Mouse (Mus musculus) hindbrain, embryonic 15.5 days (tissue): ENCODE data around the gene Sapcd2. TPM values are rescaled to one million over a fixed set of nuclear protein-coding genes. Genes with fewer than 3 reads are reported as not detected.
A peak's percentile ranks its signal among the peaks of the same experiment; 100 is the strongest.
"Not testable (repeated sequence)": the region's sequence is repeated elsewhere in the genome, so short reads cannot be mapped to it uniquely, and the experiment has no call there.

Source experiments
- ATAC-seq: fragments of 200-750 bp; cut with Nextera tagmentation; 2 replicates; pipeline ENCODE4 v1.8.0; 2017; ENCODE audit warnings: low read depth, moderate number of reproducible peaks, moderate TSS enrichment; ENCODE audit not compliant: low FRiP score
- H3K27ac ChIP-seq: fragments of 300-500 bp; sonication (generic); replicated peaks from 2 replicates; pipeline ENCODE4 v1.5.1; 2015; ENCODE audit warnings: mild to moderate bottlenecking, inconsistent platforms
- H3K27me3 ChIP-seq: fragments of 300-500 bp; sonication (generic); 2 replicates; pipeline ENCODE4 v1.6.1; 2015; ENCODE audit warnings: control low read depth, inconsistent platforms
- H3K36me3 ChIP-seq: fragments of 300-500 bp; sonication (generic); 2 replicates; pipeline ENCODE4 v1.6.1; 2015; ENCODE audit warnings: control low read depth, inconsistent platforms
- H3K4me1 ChIP-seq: fragments of 300-500 bp; sonication (generic); replicated peaks from 2 replicates; pipeline ENCODE4 v1.6.1; 2015; ENCODE audit warnings: control low read depth, inconsistent platforms
- H3K4me2 ChIP-seq: fragments of 300-500 bp; sonication (generic); 2 replicates; pipeline ENCODE4 v1.6.1; 2015; ENCODE audit warnings: moderate library complexity, mild to moderate bottlenecking, inconsistent platforms
- H3K4me3 ChIP-seq: fragments of 300-500 bp; sonication (generic); 2 replicates; pipeline ENCODE4 v1.5.1; 2015; ENCODE audit warnings: mild to moderate bottlenecking, inconsistent platforms
- H3K9ac ChIP-seq: fragments of 300-500 bp; sonication (generic); 2 replicates; pipeline ENCODE4 v1.6.1; 2015; ENCODE audit warnings: inconsistent platforms
- H3K9me3 ChIP-seq: fragments of 300-500 bp; sonication (generic); 2 replicates; pipeline ENCODE4 v1.6.1; 2016; ENCODE audit warnings: control low read depth, inconsistent platforms
- WGBS: fragments of 180-500 bp; shearing (Covaris S2); methylation state at CpG from one replicate; pipeline ENCODE4 v1.1.7; 2015; 5-methylcytosine and 5-hydroxymethylcytosine counted together
- polyA plus RNA-seq: library from polyadenylated mRNA; unstranded; fragments of >200 nt; fragmentation: Nextera tagmentation; extraction: Ambion mirVana; gene quantifications from 2 replicates; pipeline ENCODE4 v1.2.1, GENCODE M21; 2015

Gene Sapcd2
- polyA plus RNA-seq, 1 experiment from 2014 or later = 11.8 TPM

GRCm38 (mm10) chr2:25402972-25403601 lies 31.0 kb downstream of the Sapcd2 start:
- under 1% methylated on average over 53 of the region's 54 CpGs for WGBS
- H3K27me3 ChIP-seq = peaks cover 21% of the 10 kb centered on the region
- H3K27ac ChIP-seq = peak overlapping the region; percentile 88
- H3K4me3 ChIP-seq = peak overlapping the region; percentile 76
- peak; percentile 89 for ATAC-seq
- 0 out of 2 replicates have a peak, but pooled peaks cover 11% of the 10 kb centered on the region for H3K36me3 ChIP-seq
- peaks cover 37% of the 10 kb centered on the region for H3K4me1 ChIP-seq
- peak overlapping the region; percentile 100 for H3K9ac ChIP-seq
- H3K9me3 ChIP-seq = no peaks in the 10 kb centered on the region
- peak overlapping the region; percentile 77 for H3K4me2 ChIP-seq

GRCm38 (mm10) chr2:25403994-25404393 lies 31.9 kb downstream of the Sapcd2 start:
- H3K27ac ChIP-seq = 0 out of 2 replicates have a peak overlapping the region, but pooled peaks have one; percentile 5
- peak overlapping the region; percentile 100 for H3K9ac ChIP-seq
- ATAC-seq = no peak
- peaks cover 19% of the 10 kb centered on the region for H3K36me3 ChIP-seq
- peaks cover 12% of the 10 kb centered on the region for H3K27me3 ChIP-seq
- WGBS = 88% methylated on average over 4 of the region's 4 CpGs
- no peaks in the 10 kb centered on the region for H3K9me3 ChIP-seq
- H3K4me1 ChIP-seq = peaks cover 37% of the 10 kb centered on the region
- H3K4me3 ChIP-seq = peak overlapping the region; percentile 76
- H3K4me2 ChIP-seq = peak overlapping the region; percentile 77

GRCm38 (mm10) chr2:25408908-25409307 lies 36.8 kb downstream of the Sapcd2 start:
- H3K36me3 ChIP-seq = peaks cover 51% of the 10 kb centered on the region
- no peaks in the 10 kb centered on the region for H3K9me3 ChIP-seq
- ATAC-seq = no peak

GRCm38 (mm10) chr2:25413436-25413835 lies 41.3 kb downstream of the Sapcd2 start:
- not testable (repeated sequence) for H3K4me1 ChIP-seq, H3K4me3 ChIP-seq, H3K4me2 ChIP-seq, H3K9me3 ChIP-seq, H3K27me3 ChIP-seq, H3K9ac ChIP-seq, H3K27ac ChIP-seq, ATAC-seq
- H3K36me3 ChIP-seq = peaks cover 40% of the 10 kb centered on the region

More at GRCm38 (mm10) chr2:25408908-25409307, 36.8 kb downstream of the Sapcd2 start:
- peaks cover 22% of the 10 kb centered on the region for H3K4me1 ChIP-seq
- no peak overlapping the region for H3K4me2 ChIP-seq
- no peak overlapping the region for H3K27ac ChIP-seq
- H3K9ac ChIP-seq = no peak overlapping the region
- WGBS = 93% methylated on average over 10 of the region's 10 CpGs
- H3K4me3 ChIP-seq = no peak overlapping the region
- H3K27me3 ChIP-seq = no peaks in the 10 kb centered on the region

- 17% methylated on average over 3 of the region's 3 CpGs for WGBS
- H3K9ac ChIP-seq = no peak overlapping the region
These were observed 45.3 kb downstream of the Sapcd2 start for GRCm38 (mm10) chr2:25417426-25417825.

GRCm38 (mm10) chr2:25421896-25422295 lies 49.8 kb downstream of the Sapcd2 start:
- H3K36me3 ChIP-seq = no peaks in the 10 kb centered on the region
- 19% methylated on average over 3 of the region's 3 CpGs for WGBS

More at GRCm38 (mm10) chr2:25417426-25417825, 45.3 kb downstream of the Sapcd2 start:
- ATAC-seq = no peak
- H3K27me3 ChIP-seq = no peaks in the 10 kb centered on the region
- peaks cover 11% of the 10 kb centered on the region; the same call in 1 of the 2 replicates for H3K36me3 ChIP-seq
- H3K9me3 ChIP-seq = no peaks in the 10 kb centered on the region
- no peak overlapping the region for H3K27ac ChIP-seq
- H3K4me3 ChIP-seq = no peak overlapping the region
- H3K4me2 ChIP-seq = no peak overlapping the region
- H3K4me1 ChIP-seq = no peaks in the 10 kb centered on the region

GRCm38 (mm10) chr2:25422587-25423410 lies 50.7 kb downstream of the Sapcd2 start, which contains the start of gene Fut7:
TSS of gene Fut7 (plus strand) at chr2:25423267.
- Histone ChIP-seq H3K4me1 (no peaks in the 10 kb centered on the region), H3K9ac (no peak within 1 kb of the TSS), H3K4me2 (no peak within 1 kb of the TSS), H3K36me3 (no peaks in the 10 kb centered on the region), H3K27me3 (peaks cover 8% of the 10 kb centered on the region; the same call in 1 of the 2 replicates), H3K27ac (no peak within 1 kb of the TSS), H3K4me3 (no peak within 1 kb of the TSS), H3K9me3 (no peaks in the 10 kb centered on the region)
- 67% methylated on average over 17 of the region's 17 CpGs for WGBS
- no peak for ATAC-seq

More at GRCm38 (mm10) chr2:25421896-25422295, 49.8 kb downstream of the Sapcd2 start:
- Histone ChIP-seq H3K4me2 (no peak overlapping the region), H3K9ac (no peak overlapping the region), H3K4me3 (no peak overlapping the region), H3K9me3 (no peaks in the 10 kb centered on the region), H3K4me1 (no peaks in the 10 kb centered on the region), H3K27me3 (peaks cover 8% of the 10 kb centered on the region; the same call in 1 of the 2 replicates), H3K27ac (no peak overlapping the region)
- peak; percentile 47; the same call in 1 of the 2 replicates for ATAC-seq

GRCm38 (mm10) chr2:25423626-25424025 lies 51.5 kb downstream of the Sapcd2 start:
- ATAC-seq = no peak
- Histone ChIP-seq H3K27ac (no peak overlapping the region), H3K4me1 (peaks cover 3% of the 10 kb centered on the region), H3K27me3 (peaks cover 8% of the 10 kb centered on the region; the same call in 1 of the 2 replicates), H3K9me3 (no peaks in the 10 kb centered on the region), H3K4me3 (no peak overlapping the region), H3K4me2 (no peak overlapping the region), H3K9ac (no peak overlapping the region), H3K36me3 (no peaks in the 10 kb centered on the region)
- WGBS = 64% methylated on average over 1 of the region's 1 CpGs

- H3K9me3 ChIP-seq = no peaks in the 10 kb centered on the region
- H3K27ac ChIP-seq = no peak overlapping the region
- 46% methylated on average over 27 of the region's 27 CpGs for WGBS
- H3K4me1 ChIP-seq = peaks cover 20% of the 10 kb centered on the region
- no peak overlapping the region for H3K4me3 ChIP-seq
- no peak for ATAC-seq
- H3K9ac ChIP-seq = no peak overlapping the region
- no peak overlapping the region for H3K4me2 ChIP-seq
- peaks cover 8% of the 10 kb centered on the region; the same call in 1 of the 2 replicates for H3K27me3 ChIP-seq
- no peaks in the 10 kb centered on the region for H3K36me3 ChIP-seq
These were observed 53.4 kb downstream of the Sapcd2 start for GRCm38 (mm10) chr2:25425481-25425880.

- 32% methylated on average over 5 of the region's 5 CpGs for WGBS
- H3K4me2 ChIP-seq = no peak overlapping the region
- no peak overlapping the region for H3K27ac ChIP-seq
- peaks cover 8% of the 10 kb centered on the region; the same call in 1 of the 2 replicates for H3K27me3 ChIP-seq
- H3K9ac ChIP-seq = no peak overlapping the region
- H3K4me1 ChIP-seq = peaks cover 32% of the 10 kb centered on the region
- H3K9me3 ChIP-seq = no peaks in the 10 kb centered on the region
- no peak for ATAC-seq
- H3K4me3 ChIP-seq = no peak overlapping the region
- no peaks in the 10 kb centered on the region for H3K36me3 ChIP-seq
These were observed 54.6 kb downstream of the Sapcd2 start for GRCm38 (mm10) chr2:25426721-25427191.

GRCm38 (mm10) chr2:25427256-25427655 lies 55.1 kb downstream of the Sapcd2 start:
- no peak for ATAC-seq
- Histone ChIP-seq H3K36me3 (no peaks in the 10 kb centered on the region), H3K4me1 (peaks cover 37% of the 10 kb centered on the region), H3K4me3 (no peak overlapping the region), H3K9ac (no peak overlapping the region), H3K27me3 (peaks cover 8% of the 10 kb centered on the region; the same call in 1 of the 2 replicates), H3K4me2 (no peak overlapping the region), H3K27ac (no peak overlapping the region), H3K9me3 (no peaks in the 10 kb centered on the region)
- 87% methylated on average over 5 of the region's 5 CpGs for WGBS
